Mouse (Mus musculus): Measurements from ENCODE around the gene Cass4. TPM values are rescaled to one million over a fixed set of nuclear protein-coding genes. Genes with fewer than 3 reads are reported as not detected.

The Cass4 gene
- polyA plus RNA-seq, 1 experiment from 2014 or later, result 0.45 TPM

DNA sequence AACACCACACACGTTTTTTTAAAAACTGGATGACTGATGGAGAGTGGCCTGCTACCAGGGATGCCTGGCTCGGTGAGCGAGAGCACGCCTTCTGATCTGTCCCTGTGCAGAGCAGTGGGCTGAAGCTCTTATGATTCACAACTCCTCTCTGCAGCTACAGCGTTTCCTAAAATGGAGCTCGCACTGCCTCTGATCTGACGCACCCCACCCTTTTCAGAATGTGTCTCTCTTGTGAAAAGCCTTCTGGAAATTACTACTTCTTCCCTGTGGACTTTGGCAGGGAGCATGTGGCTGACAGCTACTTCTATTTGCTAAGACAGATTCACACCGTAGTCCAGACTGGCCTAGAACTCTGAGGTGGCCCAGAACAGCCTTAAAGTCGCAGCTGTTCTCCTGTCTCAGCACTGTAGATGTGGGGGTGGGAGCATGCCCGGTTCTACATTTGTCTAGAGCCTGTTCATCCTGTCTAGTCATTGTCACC lies 1.5 kb upstream of the Cass4 start:
- WGBS, result 45% methylated on average over 10 of the region's 10 CpGs
- Histone ChIP-seq H3K36me3 (no peaks in the 10 kb centered on the region), H3K27ac (replicated peaks) (no peak overlapping the region), H3K27me3 (replicated peaks) (peaks cover 16% of the 10 kb centered on the region; the same call in 1 of the 2 replicates), H3K4me2 (no peak overlapping the region), H3K9ac (no peak overlapping the region), H3K9me3 (no peaks in the 10 kb centered on the region), H3K4me3 (no peak overlapping the region), H3K4me1 (peaks cover 7% of the 10 kb centered on the region)
- ATAC-seq (ENCODE audit: extremely low read depth, insufficient number of reproducible peaks, low FRiP score, low TSS enrichment), result no peak

DNA sequence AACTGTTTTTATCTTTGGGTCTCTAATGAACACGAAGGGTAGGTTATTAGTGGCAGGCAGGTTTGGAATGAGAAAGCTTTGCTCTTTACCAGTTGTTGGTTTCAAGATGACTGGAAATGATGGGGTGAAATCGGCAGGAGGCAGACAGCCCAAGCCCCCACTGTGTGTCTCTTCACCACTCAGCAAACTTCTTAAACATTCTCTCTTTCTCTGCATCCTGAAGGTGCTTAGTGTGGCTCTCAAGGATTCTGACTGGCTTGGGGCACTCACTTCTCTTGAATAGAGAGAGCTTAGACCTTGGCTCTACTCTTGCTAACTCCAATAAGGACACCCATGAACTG lies 428 bp downstream of the Cass4 start:
- Histone ChIP-seq H3K27ac (replicated peaks) (no peak overlapping the region), H3K9me3 (no peaks in the 10 kb centered on the region), H3K36me3 (no peaks in the 10 kb centered on the region), H3K4me3 (peak overlapping the region; percentile 3; the same call in 1 of the 2 replicates), H3K27me3 (replicated peaks) (peaks cover 21% of the 10 kb centered on the region; the same call in 1 of the 2 replicates), H3K4me1 (peaks cover 7% of the 10 kb centered on the region), H3K9ac (no peak overlapping the region), H3K4me2 (peak overlapping the region; percentile 48)
- ATAC-seq (ENCODE audit: extremely low read depth, insufficient number of reproducible peaks, low FRiP score, low TSS enrichment), result no peak
- 53% methylated on average over 2 of the region's 2 CpGs for WGBS

GRCm38 (mm10) chr2:172394671-172395070 lies 1.1 kb downstream of the Cass4 start:
- 73% methylated on average over 4 of the region's 4 CpGs for WGBS
- Histone ChIP-seq H3K4me3 (no peak overlapping the region), H3K4me1 (peaks cover 7% of the 10 kb centered on the region), H3K36me3 (no peaks in the 10 kb centered on the region), H3K9me3 (no peaks in the 10 kb centered on the region), H3K27me3 (replicated peaks) (peaks cover 21% of the 10 kb centered on the region; the same call in 1 of the 2 replicates), H3K9ac (no peak overlapping the region), H3K4me2 (no peak overlapping the region), H3K27ac (replicated peaks) (no peak overlapping the region)
- no peak for ATAC-seq (ENCODE audit: extremely low read depth, insufficient number of reproducible peaks, low FRiP score, low TSS enrichment)

DNA sequence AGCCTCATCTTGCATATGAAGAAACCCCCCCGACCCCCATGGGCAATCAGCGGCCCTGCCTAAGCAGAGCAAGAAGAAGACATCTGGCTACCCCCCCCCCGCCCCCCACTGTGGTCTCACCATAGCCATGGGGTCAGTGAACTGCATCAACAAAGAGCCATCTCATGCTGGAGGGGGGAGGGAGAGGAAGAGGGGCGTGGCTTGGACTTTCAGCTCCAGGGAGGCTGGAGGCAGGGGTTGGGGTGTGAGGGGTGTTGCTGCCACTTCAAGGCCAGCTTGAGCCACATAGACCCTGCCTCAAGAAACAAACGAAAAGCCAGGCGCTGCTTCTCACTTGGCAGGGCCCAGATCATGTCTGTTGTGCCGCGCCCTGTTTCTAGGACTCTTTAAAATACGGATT lies 2.4 kb downstream of the Cass4 start:
- H3K36me3 ChIP-seq, result no peaks in the 10 kb centered on the region
- no peak overlapping the region for H3K9ac ChIP-seq
- H3K27me3 ChIP-seq (replicated peaks), result peaks cover 21% of the 10 kb centered on the region
- no peaks in the 10 kb centered on the region for H3K9me3 ChIP-seq
- no peak overlapping the region for H3K4me2 ChIP-seq
- ATAC-seq (ENCODE audit: extremely low read depth, insufficient number of reproducible peaks, low FRiP score, low TSS enrichment), result no peak
- WGBS, result 40% methylated on average over 9 of the region's 9 CpGs
- no peak overlapping the region for H3K27ac ChIP-seq (replicated peaks)
- no peak overlapping the region for H3K4me3 ChIP-seq
- H3K4me1 ChIP-seq, result peaks cover 14% of the 10 kb centered on the region

GRCm38 (mm10) chr2:172399901-172400300 lies 6.3 kb downstream of the Cass4 start:
- 33% methylated on average over 9 of the region's 9 CpGs for WGBS
- H3K36me3 ChIP-seq, result no peaks in the 10 kb centered on the region
- no peak overlapping the region for H3K4me3 ChIP-seq
- H3K4me2 ChIP-seq, result no peak overlapping the region
- no peak overlapping the region for H3K27ac ChIP-seq (replicated peaks)
- no peaks in the 10 kb centered on the region for H3K9me3 ChIP-seq
- ATAC-seq (ENCODE audit: extremely low read depth, insufficient number of reproducible peaks, low FRiP score, low TSS enrichment), result no peak
- H3K9ac ChIP-seq, result no peak overlapping the region
- peaks cover 31% of the 10 kb centered on the region for H3K27me3 ChIP-seq (replicated peaks)
- 0 out of 2 replicates have a peak, but pooled peaks cover 8% of the 10 kb centered on the region for H3K4me1 ChIP-seq

DNA sequence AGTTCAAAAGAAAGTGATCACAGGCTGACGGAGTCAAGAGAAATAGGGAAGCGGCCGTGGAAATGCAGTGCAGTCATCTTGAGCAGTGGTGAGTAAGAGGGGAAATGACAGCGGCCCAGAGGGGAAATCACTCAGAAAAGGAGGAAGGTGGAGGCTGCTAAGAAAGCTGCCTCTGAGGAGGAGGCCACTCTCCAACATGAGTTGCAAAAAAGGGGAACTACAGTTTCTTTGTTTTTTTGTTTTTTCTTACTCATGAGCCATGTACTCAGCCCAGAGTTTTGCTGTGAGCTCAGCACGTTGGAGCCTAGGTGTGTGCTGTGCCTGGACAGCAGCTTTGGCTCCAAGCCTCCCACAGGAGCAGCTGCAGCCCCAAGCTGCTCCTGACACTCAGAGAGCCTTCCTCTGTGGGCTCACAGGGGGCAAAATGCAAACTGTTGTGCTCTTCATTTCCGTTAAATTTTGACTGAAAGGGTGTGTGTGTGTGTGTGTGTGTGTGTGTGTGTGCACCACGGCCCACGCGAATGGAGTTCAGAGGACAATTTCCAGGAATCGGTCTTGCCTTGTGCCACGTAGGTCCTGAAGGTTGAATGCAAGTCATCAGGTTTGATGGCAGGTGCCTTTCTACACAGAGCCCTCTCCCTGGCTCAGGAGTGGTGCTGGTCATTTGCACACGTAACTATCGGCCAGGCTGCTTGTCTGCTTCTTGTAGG lies 7.7 kb downstream of the Cass4 start:
- no peak for ATAC-seq (ENCODE audit: extremely low read depth, insufficient number of reproducible peaks, low FRiP score, low TSS enrichment)
- Histone ChIP-seq H3K4me1 (0 out of 2 replicates have a peak, but pooled peaks cover 8% of the 10 kb centered on the region), H3K9me3 (no peaks in the 10 kb centered on the region), H3K4me3 (no peak overlapping the region), H3K9ac (no peak overlapping the region), H3K4me2 (no peak overlapping the region), H3K36me3 (no peaks in the 10 kb centered on the region), H3K27me3 (replicated peaks) (peaks cover 28% of the 10 kb centered on the region), H3K27ac (replicated peaks) (peak overlapping the region; percentile 50)
- WGBS, result 59% methylated on average over 13 of the region's 13 CpGs

GRCm38 (mm10) chr2:172404239-172404638 lies 10.6 kb downstream of the Cass4 start:
- WGBS, result 48% methylated on average over 7 of the region's 7 CpGs
- no peaks in the 10 kb centered on the region for H3K36me3 ChIP-seq
- no peaks in the 10 kb centered on the region for H3K9me3 ChIP-seq
- peaks cover 8% of the 10 kb centered on the region; the same call in 1 of the 2 replicates for H3K4me1 ChIP-seq
- no peak overlapping the region for H3K4me3 ChIP-seq
- no peak overlapping the region for H3K27ac ChIP-seq (replicated peaks)
- no peak for ATAC-seq (ENCODE audit: extremely low read depth, insufficient number of reproducible peaks, low FRiP score, low TSS enrichment)
- H3K9ac ChIP-seq, result no peak overlapping the region
- peaks cover 23% of the 10 kb centered on the region for H3K27me3 ChIP-seq (replicated peaks)
- no peak overlapping the region for H3K4me2 ChIP-seq

GRCm38 (mm10) chr2:172405011-172405410 lies 11.4 kb downstream of the Cass4 start:
- Histone ChIP-seq H3K9ac (no peak overlapping the region), H3K4me1 (peaks cover 6% of the 10 kb centered on the region; the same call in 1 of the 2 replicates), H3K4me3 (no peak overlapping the region), H3K27ac (replicated peaks) (no peak overlapping the region), H3K36me3 (no peaks in the 10 kb centered on the region), H3K4me2 (no peak overlapping the region), H3K27me3 (replicated peaks) (peaks cover 23% of the 10 kb centered on the region), H3K9me3 (no peaks in the 10 kb centered on the region)
- no peak for ATAC-seq (ENCODE audit: extremely low read depth, insufficient number of reproducible peaks, low FRiP score, low TSS enrichment)
- 43% methylated on average over 3 of the region's 3 CpGs for WGBS

GRCm38 (mm10) chr2:172406173-172406572 lies 12.6 kb downstream of the Cass4 start:
- Histone ChIP-seq H3K4me3 (no peak overlapping the region), H3K36me3 (no peaks in the 10 kb centered on the region), H3K27me3 (replicated peaks) (peaks cover 23% of the 10 kb centered on the region; the same call in 1 of the 2 replicates), H3K27ac (replicated peaks) (0 out of 2 replicates have a peak overlapping the region, but pooled peaks have one; percentile 15), H3K9me3 (no peaks in the 10 kb centered on the region), H3K9ac (no peak overlapping the region), H3K4me1 (peaks cover 3% of the 10 kb centered on the region; the same call in 1 of the 2 replicates), H3K4me2 (no peak overlapping the region)
- ATAC-seq (ENCODE audit: extremely low read depth, insufficient number of reproducible peaks, low FRiP score, low TSS enrichment), result no peak
- WGBS, result 60% methylated on average over 4 of the region's 4 CpGs

DNA sequence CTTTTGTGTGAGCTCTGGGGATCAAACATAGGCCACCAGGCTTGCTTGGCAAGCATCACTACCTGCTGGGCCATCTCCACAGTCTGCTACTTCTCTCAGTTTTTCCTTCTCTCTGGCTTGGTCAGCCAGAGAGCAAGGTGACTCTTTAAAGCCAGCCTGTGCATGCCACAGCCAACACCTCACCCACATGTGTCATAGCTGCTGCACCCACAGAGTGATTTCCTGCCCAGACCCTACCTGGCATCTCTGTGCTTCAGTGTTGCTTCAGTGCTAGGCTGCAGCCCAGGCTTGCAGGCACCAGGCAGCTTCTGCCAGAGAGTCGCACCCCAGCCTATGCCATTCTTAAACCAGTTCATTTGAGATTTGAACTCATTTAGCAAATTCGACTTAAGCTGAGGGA lies 13.9 kb downstream of the Cass4 start:
- Histone ChIP-seq H3K27ac (replicated peaks) (no peak overlapping the region), H3K4me2 (no peak overlapping the region), H3K4me3 (no peak overlapping the region), H3K9ac (no peak overlapping the region), H3K4me1 (peaks cover 5% of the 10 kb centered on the region), H3K9me3 (no peaks in the 10 kb centered on the region), H3K27me3 (replicated peaks) (peaks cover 17% of the 10 kb centered on the region; the same call in 1 of the 2 replicates), H3K36me3 (no peaks in the 10 kb centered on the region)
- WGBS, result 72% methylated on average over 2 of the region's 2 CpGs
- ATAC-seq (ENCODE audit: extremely low read depth, insufficient number of reproducible peaks, low FRiP score, low TSS enrichment), result no peak

GRCm38 (mm10) chr2:172410686-172411085 lies 17.1 kb downstream of the Cass4 start:
- WGBS, result 67% methylated on average over 2 of the region's 2 CpGs
- peaks cover 19% of the 10 kb centered on the region for H3K4me1 ChIP-seq
- no peak overlapping the region for H3K4me2 ChIP-seq
- H3K9me3 ChIP-seq, result no peaks in the 10 kb centered on the region
- 0 out of 2 replicates have a peak, but pooled peaks cover 5% of the 10 kb centered on the region for H3K27me3 ChIP-seq (replicated peaks)
- ATAC-seq (ENCODE audit: extremely low read depth, insufficient number of reproducible peaks, low FRiP score, low TSS enrichment), result no peak
- H3K27ac ChIP-seq (replicated peaks), result no peak overlapping the region
- no peaks in the 10 kb centered on the region for H3K36me3 ChIP-seq
- H3K9ac ChIP-seq, result no peak overlapping the region
- no peak overlapping the region for H3K4me3 ChIP-seq

DNA sequence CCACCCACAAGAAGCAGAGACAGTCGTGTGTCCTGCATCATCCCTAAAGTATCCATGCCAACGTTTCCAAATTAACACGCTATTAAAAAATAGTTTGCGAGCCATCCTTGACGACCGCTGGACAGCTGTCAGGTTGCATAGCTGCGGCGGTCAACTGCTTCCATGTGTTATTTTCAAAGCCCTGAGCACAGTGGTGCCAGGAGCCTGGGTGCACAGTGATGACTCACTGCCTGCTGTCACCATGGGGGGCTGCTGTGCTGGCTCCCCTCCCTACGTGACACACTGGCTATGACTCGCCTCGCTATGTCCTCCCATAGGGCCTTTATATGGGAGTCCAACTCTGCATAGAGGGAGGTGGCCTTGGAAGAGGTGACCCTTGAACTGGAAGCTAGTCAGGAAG lies 17.5 kb downstream of the Cass4 start:
- H3K9ac ChIP-seq, result no peak overlapping the region
- H3K9me3 ChIP-seq, result no peaks in the 10 kb centered on the region
- H3K27me3 ChIP-seq (replicated peaks), result peaks cover 1% of the 10 kb centered on the region; the same call in 1 of the 2 replicates
- no peak overlapping the region for H3K27ac ChIP-seq (replicated peaks)
- ATAC-seq (ENCODE audit: extremely low read depth, insufficient number of reproducible peaks, low FRiP score, low TSS enrichment), result no peak
- H3K4me2 ChIP-seq, result no peak overlapping the region
- peaks cover 19% of the 10 kb centered on the region for H3K4me1 ChIP-seq
- WGBS, result 71% methylated on average over 11 of the region's 11 CpGs
- H3K4me3 ChIP-seq, result no peak overlapping the region
- no peaks in the 10 kb centered on the region for H3K36me3 ChIP-seq

Data from heart, embryonic 13.5 days (tissue).